Mouse (Mus musculus) heart, postnatal 0 days (tissue): ENCODE data around the gene Xylt1.

Experiments used
- CTCF ChIP-seq: IDR thresholded peaks from 2 replicates; pipeline ENCODE4 v1.5.1; 2016; ENCODE audit warnings: antibody characterized with exemption, control low read depth, low read depth
- EP300 ChIP-seq: IDR thresholded peaks from 2 replicates; pipeline ENCODE4 v1.6.1; 2016; ENCODE audit warnings: antibody characterized with exemption, low read depth

DNA sequence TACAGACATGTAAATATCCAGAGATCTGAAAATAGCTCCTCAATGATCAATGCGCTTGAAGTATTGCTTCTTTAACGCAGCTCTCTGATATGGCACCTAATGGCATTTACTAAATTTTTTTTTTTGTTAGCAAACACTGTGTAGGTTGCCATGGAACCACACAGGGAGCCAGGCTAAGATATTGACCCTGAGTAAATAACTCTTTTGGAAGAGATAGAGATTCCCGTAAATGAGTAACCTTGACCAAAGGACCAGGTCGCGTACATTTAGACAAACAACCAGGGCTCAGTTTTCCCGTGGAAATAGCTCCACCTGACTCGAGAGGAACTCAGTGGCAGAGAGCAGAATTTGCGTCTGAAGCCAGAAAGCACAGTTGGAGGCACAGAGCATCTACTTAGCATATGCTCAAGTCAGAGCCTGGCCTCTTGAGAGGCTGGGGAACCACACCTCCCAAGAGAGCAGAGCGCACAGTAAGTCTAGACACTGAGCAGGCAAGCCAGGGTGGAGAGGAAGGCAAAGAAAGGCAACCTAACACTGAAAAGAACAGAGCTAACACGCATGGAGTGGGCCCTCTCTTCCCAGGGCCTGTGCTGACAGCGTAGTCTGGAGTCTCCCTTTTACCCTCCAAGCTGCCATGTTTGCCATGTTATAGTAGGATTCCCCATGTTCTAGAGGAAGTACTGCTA lies 232.2 kb downstream of the Xylt1 start:
- no peak for TF ChIP-seq CTCF
- no peak for TF ChIP-seq EP300
